Mouse (Mus musculus) liver, adult (tissue): ENCODE measurements at regions not wholly inside any gene's neighbourhood (a gene's known extent, or its start where the extent isn't known, plus 50 kb on each side); places are given as distances from the start of the nearest gene placed in this dataset.
A peak's percentile ranks its signal among the peaks of the same experiment; 100 is the strongest.

ENCODE experiments used
- GATA4 ChIP-seq: IDR thresholded peaks from 2 replicates; pipeline ENCODE4 v1.6.1; 2014; ENCODE audit warnings: mild to moderate bottlenecking, low read length; ENCODE audit not compliant: insufficient replicate concordance

- TF ChIP-seq GATA4, result no peak
Observed at GRCm38 (mm10) chr11:113026994-113027393, 245.0 kb downstream of the Sox9 start.

DNA sequence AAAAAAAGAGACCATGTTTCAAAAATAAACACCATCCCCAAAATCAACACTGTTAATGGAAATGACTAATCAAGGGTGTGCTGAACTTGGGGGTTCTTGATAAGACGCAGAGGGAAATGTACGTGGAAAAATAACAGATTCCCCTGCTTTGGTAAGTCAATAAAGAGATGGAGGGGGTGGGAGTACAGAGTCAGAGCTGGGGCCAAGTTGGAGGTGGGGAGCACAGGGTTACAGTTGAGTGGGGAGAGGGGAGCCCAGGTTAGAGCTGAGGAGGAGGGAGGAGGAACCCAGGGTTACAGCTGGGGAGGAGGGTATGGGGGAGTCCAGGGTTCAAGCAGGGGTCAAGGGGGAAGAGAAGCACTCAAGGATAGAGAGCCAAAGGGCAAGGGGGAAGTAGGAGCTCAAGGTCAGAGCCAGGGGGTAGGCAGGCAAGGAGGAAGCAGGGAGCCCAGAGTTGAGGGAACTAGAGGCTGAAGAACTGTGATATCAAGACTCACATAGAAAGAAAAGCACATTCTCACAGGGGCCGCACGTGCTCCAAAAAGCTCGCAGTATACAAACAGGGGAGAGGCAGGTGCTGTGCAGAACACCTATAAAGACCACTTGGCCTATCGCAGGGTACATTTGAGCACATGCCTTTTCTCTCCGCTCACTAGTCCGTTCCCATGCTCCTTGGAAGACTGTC lies 246.4 kb downstream of the Sox9 start:
- no peak for TF ChIP-seq GATA4

GRCm38 (mm10) chr11:113031405-113031804 lies 249.4 kb downstream of the Sox9 start:
- TF ChIP-seq GATA4, result no peak

- TF ChIP-seq GATA4, result no peak
Observed at GRCm38 (mm10) chr11:113032487-113033228, 250.6 kb downstream of the Sox9 start.

DNA sequence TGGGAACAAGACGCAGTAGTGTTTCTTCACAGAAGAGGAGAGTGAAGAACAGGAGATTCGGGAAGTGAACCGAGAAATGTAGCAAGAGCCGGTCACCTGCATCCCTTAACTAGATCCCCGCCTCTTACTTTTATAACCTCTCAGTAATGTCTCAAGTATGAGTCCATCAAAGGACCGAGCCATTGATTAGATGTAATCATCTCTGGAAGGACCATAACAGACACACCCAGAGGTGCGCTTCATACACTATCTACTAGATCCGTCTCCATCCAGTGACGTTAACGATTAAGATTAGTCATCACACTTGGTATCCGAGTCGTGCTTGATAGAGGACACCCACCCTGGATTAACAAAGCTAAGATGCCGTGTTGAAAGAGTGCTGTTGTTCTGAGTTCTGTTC lies 252.9 kb downstream of the Sox9 start:
- no peak for TF ChIP-seq GATA4

DNA sequence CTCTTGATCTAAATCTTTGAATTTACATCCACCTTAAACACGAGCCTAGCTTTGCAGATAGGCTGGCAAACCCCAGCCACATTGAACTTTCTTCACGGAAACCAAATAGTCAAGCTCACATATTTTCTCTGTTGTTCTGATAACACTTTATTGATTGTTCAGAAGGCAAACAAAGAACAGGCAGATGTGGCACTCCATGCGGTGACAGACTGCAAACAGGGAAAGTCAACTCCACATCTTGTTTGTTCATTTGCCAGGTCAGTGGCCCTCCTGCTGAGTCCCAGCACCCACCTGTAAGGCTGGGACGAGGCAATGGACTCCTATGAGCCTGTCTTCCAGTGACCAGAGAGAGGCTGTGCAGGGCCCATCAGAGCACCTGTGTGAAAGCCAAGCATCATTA lies 255.7 kb downstream of the Sox9 start:
- peak; percentile 36; the same call in 1 of the 2 replicates for TF ChIP-seq GATA4

GRCm38 (mm10) chr11:113042710-113043109 lies 260.7 kb downstream of the Sox9 start:
- TF ChIP-seq GATA4, result no peak

- no peak for TF ChIP-seq GATA4
Observed at GRCm38 (mm10) chr11:113046200-113047051, 264.4 kb downstream of the Sox9 start.

DNA sequence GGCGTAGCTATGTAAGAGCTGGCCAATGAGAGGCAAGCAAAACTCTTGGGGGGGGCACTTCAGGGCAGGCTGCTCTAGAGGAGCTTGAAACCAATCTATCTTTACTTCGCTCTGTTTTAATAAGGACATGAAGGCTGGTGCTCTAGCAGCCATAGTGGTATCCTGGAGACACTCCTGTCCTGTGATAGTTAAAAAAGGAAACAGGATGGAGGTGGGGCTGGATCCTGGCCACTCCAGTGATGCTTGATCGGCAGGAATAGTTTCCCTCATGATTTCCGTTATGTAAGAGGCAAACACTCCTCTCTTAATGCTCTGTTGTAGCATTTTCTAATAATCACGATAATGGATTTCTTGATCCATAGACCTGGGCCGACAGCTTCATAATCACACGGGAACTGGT lies 266.1 kb downstream of the Sox9 start:
- no peak for TF ChIP-seq GATA4

GRCm38 (mm10) chr11:113049593-113049992 lies 267.6 kb downstream of the Sox9 start:
- TF ChIP-seq GATA4, result no peak

DNA sequence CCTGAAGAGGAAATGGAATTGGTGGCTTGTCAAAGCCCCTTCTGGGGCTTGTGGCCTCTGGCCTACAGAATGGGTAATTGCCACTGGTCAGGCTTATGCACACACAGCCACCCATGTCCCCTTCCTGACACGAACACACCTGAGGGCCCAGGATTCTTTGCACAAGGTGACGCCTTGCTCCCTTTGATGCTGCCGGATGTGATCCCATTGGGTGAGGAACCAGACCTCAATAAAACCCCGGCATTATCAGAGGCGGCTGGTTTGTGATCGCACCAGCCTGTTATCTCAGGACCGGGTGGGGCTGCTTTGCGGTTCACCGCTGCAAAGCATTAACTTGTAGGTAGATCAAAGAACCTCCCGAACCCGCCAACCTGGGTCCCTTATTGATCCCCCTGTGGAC lies 270.5 kb downstream of the Sox9 start:
- TF ChIP-seq GATA4, result no peak

- TF ChIP-seq GATA4, result no peak
Observed at GRCm38 (mm10) chr11:113056042-113056632, 274.1 kb downstream of the Sox9 start.

- no peak for TF ChIP-seq GATA4
Observed at GRCm38 (mm10) chr11:113056824-113057223, 274.8 kb downstream of the Sox9 start.

GRCm38 (mm10) chr11:113070365-113070764 lies 288.3 kb downstream of the Sox9 start:
- no peak for TF ChIP-seq GATA4

- TF ChIP-seq GATA4, result no peak
Observed at GRCm38 (mm10) chr11:113071942-113072341, 289.9 kb downstream of the Sox9 start.

GRCm38 (mm10) chr11:113074328-113074727 lies 292.3 kb downstream of the Sox9 start:
- TF ChIP-seq GATA4, result no peak

- no peak for TF ChIP-seq GATA4
Observed at GRCm38 (mm10) chr11:113076371-113076770, 294.3 kb downstream of the Sox9 start.
